Mouse (Mus musculus) hematopoietic stem cell, adult 5-6 weeks (primary cell): Measurements from ENCODE around the gene Armcx3. TPM values are rescaled to one million over a fixed set of nuclear protein-coding genes. Genes with fewer than 3 reads are reported as not detected.

ENCODE experiments used
- ATAC-seq, 2 experiments: fragments of 125-278 bp in 1 of 2; replicated peaks in 1 of 2; 2 replicates each; pipeline ENCODE4 v1.8.0; 2016 to 2017; ENCODE audit warnings: inconsistent platforms in 2 of 2, mild to moderate bottlenecking in 2 of 2, moderate number of reproducible peaks in 2 of 2, low read depth in 1 of 2, moderate TSS enrichment in 1 of 2; ENCODE audit not compliant: low FRiP score in 2 of 2, poor library complexity in 2 of 2, severe bottlenecking in 2 of 2, insufficient read depth in 1 of 2, low TSS enrichment in 1 of 2
- total RNA-seq: library from RNA; stranded (forward); fragments of 172-1452, 232-1000 nt; gene quantifications from 2 replicates; pipeline ENCODE4 v1.2.3, GENCODE M21; 2017

Gene Armcx3
- total RNA-seq, 1 experiment from 2014 or later, result 27.4 TPM

DNA sequence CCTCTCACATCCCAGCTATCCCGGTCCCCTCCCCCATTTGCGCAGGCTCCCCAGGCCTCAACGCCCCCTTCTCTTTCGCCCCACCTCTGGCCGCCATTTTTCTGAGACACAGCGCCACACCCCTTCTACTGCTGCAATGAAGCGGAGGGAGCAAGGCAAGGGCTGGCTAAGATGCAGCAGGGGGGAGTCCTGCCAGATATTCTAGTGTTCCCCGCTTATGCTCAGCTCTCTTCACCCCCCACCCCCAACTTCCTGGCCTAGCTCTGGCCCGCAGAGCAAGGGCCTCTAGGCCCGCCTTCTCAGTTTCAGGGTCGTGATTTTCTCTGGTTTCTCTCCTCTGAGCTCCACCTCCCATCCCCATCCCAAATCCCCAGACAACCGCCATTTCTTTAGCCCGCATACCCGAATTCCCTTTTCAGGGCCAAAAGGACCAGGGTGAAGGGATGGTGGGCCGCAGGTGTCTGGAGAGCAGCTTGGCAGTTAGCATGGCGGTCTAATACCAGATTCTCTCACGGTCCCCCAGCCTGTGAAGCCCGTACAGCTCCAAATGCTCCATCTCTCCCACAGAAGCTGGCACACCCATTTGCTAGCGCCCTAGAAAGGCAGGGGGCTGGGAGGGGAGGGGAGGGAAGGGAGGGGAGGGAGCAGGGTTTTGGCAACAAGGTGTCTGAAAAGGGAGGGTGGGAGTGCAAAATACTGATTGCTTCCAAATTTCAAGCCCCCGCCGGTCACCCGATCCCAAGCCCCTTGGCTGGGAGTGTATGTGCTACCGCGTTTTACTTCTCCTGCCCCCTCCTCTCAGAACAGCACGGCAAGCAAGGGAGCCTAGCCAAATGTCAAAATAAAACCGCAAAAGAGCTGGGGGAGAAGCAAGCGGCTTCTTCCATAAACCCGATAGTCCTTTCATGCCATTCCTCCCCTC is 51.7 kb downstream of the Armcx3 start:
- ATAC-seq, result peak in 1 of 2 experiments; percentile 17; a peak in 1 of 4 replicates

GRCm38 (mm10) chrX:134808755-134809224 is 52.4 kb downstream of the Armcx3 start, which contains the start of gene Armcx2:
Armcx2 (minus strand) TSS chrX:134809221.
- ATAC-seq, result peak; percentile 93 to 98

Other genes starting within 250 kb of the Armcx3 start
- gene Timm8a1, start 214.7 kb upstream of the Armcx3 start, total RNA-seq, result 102 and 112 TPM in 2 replicates
- 79.2 and 79.9 TPM in 2 replicates for gene Btk, start 173.0 kb upstream of the Armcx3 start, total RNA-seq
- gene Rpl36a, start 170.9 kb upstream of the Armcx3 start, total RNA-seq, result 6,877 and 7,031 TPM in 2 replicates
- 7.3 and 7.7 TPM in 2 replicates for gene Gla, start 155.5 kb upstream of the Armcx3 start, total RNA-seq
- gene Hnrnph2, start 155.4 kb upstream of the Armcx3 start, total RNA-seq, result 187 and 207 TPM in 2 replicates
- gene Armcx4, start 70.1 kb upstream of the Armcx3 start, total RNA-seq, result 9.0 and 9.6 TPM in 2 replicates
- 43.8 and 48.8 TPM in 2 replicates for gene Armcx1, start 38.6 kb upstream of the Armcx3 start, total RNA-seq
- 23.5 and 33.5 TPM in 2 replicates for gene Armcx6, start 5.2 kb upstream of the Armcx3 start, total RNA-seq
- 18.5 and 24.4 TPM in 2 replicates for gene Armcx2, start 52.6 kb downstream of the Armcx3 start, total RNA-seq
- gene Nxf2, start 208.2 kb downstream of the Armcx3 start, total RNA-seq, result 0.50 and 1.0 TPM in 2 replicates